Mouse (Mus musculus) retina, postnatal 7 days (tissue): ENCODE data around the gene Coa6.
A peak's percentile ranks its signal among the peaks of the same experiment; 100 is the strongest.
"Not testable (repeated sequence)": the region's sequence is repeated elsewhere in the genome, so short reads cannot be mapped to it uniquely, and the experiment has no call there.

ENCODE experiments used
- DNase-seq: peaks from one replicate; pipeline ENCODE4 v3.0.0-alpha.2; 2012; ENCODE audit warnings: low read depth, low spot score

The Coa6 gene

GRCm38 (mm10) chr8:126422174-126422919 lies at the start of gene Coa6:
Gene Coa6 (plus strand): TSS chr8:126422515.
- peak; percentile 94 for DNase-seq

- DNase-seq, result no peak
Measured at GRCm38 (mm10) chr8:126379580-126379979, 42.7 kb upstream of the Coa6 start.

GRCm38 (mm10) chr8:126380141-126380540 lies 42.2 kb upstream of the Coa6 start:
- DNase-seq, result peak; percentile 8

- DNase-seq, result no peak
Measured at GRCm38 (mm10) chr8:126381299-126381698, 41.0 kb upstream of the Coa6 start.

- no peak for DNase-seq
Measured at GRCm38 (mm10) chr8:126382216-126382615, 40.1 kb upstream of the Coa6 start.

- DNase-seq, result peak; percentile 30
Measured at GRCm38 (mm10) chr8:126382749-126383148, 39.6 kb upstream of the Coa6 start.

GRCm38 (mm10) chr8:126387566-126387965 lies 34.7 kb upstream of the Coa6 start:
- DNase-seq, result no peak

- no peak for DNase-seq
Measured at GRCm38 (mm10) chr8:126391541-126391940, 30.8 kb upstream of the Coa6 start.

- DNase-seq, result no peak
Measured at GRCm38 (mm10) chr8:126395386-126395785, 26.9 kb upstream of the Coa6 start.

- no peak for DNase-seq
Measured at GRCm38 (mm10) chr8:126395917-126396316, 26.4 kb upstream of the Coa6 start.

- no peak for DNase-seq
Measured at GRCm38 (mm10) chr8:126398349-126398748, 24.0 kb upstream of the Coa6 start.

GRCm38 (mm10) chr8:126404550-126404949 lies 17.8 kb upstream of the Coa6 start:
- DNase-seq, result not testable (repeated sequence)

GRCm38 (mm10) chr8:126405030-126405429 lies 17.3 kb upstream of the Coa6 start:
- no peak for DNase-seq

- DNase-seq, result no peak
Measured at GRCm38 (mm10) chr8:126420834-126421233, 1.5 kb upstream of the Coa6 start.

- DNase-seq, result peak; percentile 13
Measured at GRCm38 (mm10) chr8:126422920-126423300, 595 bp downstream of the Coa6 start.

- no peak for DNase-seq
Measured at GRCm38 (mm10) chr8:126424163-126424562, 1.8 kb downstream of the Coa6 start.

- DNase-seq, result no peak
Measured at GRCm38 (mm10) chr8:126424946-126425345, 2.6 kb downstream of the Coa6 start.

GRCm38 (mm10) chr8:126429635-126430034 lies 7.3 kb downstream of the Coa6 start:
- DNase-seq, result no peak

- no peak for DNase-seq
Measured at GRCm38 (mm10) chr8:126433827-126434226, 11.5 kb downstream of the Coa6 start.

- DNase-seq, result no peak
Measured at GRCm38 (mm10) chr8:126438937-126439336, 16.6 kb downstream of the Coa6 start.

GRCm38 (mm10) chr8:126451158-126451557 lies 28.8 kb downstream of the Coa6 start:
- no peak for DNase-seq

- no peak for DNase-seq
Measured at GRCm38 (mm10) chr8:126455383-126455782, 33.1 kb downstream of the Coa6 start.

- DNase-seq, result no peak
Measured at GRCm38 (mm10) chr8:126460274-126460673, 38.0 kb downstream of the Coa6 start.

GRCm38 (mm10) chr8:126461735-126462134 lies 39.4 kb downstream of the Coa6 start:
- no peak for DNase-seq
